ENCODE assay signal across 9 mouse cellular contexts in the genomic region with DNA sequence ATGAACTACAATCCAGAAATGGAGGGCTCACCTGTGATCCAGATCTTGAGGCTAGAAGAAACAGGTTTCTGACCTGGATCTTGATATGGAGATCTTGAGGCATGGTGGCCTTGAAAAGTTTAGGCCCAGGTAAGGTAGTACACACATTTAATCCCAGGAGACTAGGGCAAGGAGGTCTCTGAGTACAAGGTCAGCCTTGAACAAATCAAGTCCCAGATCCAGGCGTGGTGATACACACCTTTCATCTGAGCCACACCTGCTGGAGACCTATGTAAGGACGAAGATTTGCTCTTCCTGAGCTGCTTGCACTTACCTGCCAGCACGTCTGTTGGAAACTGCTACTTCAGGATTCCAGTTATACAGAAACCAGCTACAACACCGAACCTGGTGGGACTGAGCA. TPM values are rescaled to one million over a fixed set of nuclear protein-coding genes. Genes with fewer than 3 reads are reported as not detected.
DNase-seq lines count a peak whose midpoint lies in the region; ATAC-seq and TF ChIP-seq lines count a peak whose summit lies in the region.
"Had no signal": no experiment of that assay in that cellular context is flagged by ENCODE, and none has a peak within 500 bp of the region (broad histone marks: within the 10 kb centered on the region; RNA-seq: fewer than 3 reads in every experiment).

A gene (plus strand): TSS at position 301 of the 400 bp plus-strand sequence.

- ATAC-seq in heart, embryonic 14.5 days (ENCODE audit: insufficient number of reproducible peaks, insufficient read depth, low FRiP score, low read depth) = no peak
- ATAC-seq in stomach, embryonic 15.5 days (ENCODE audit: insufficient read depth, low FRiP score, low read depth) = no peak

- H3K36me3 ChIP-seq in heart, embryonic 14.5 days (ENCODE audit: control insufficient read depth, insufficient read depth, low read length) = no peaks in the 10 kb centered on the region
- H3K36me3 ChIP-seq in stomach, embryonic 15.5 days = no peaks in the 10 kb centered on the region

- H3K27ac ChIP-seq in bone marrow macrophage, adult 2 months (ENCODE audit: insufficient read depth, low read depth, low read length) = no peak within 1 kb of the TSS
- H3K27ac ChIP-seq in heart, embryonic 14.5 days (replicated peaks in 1 of 2; ENCODE audit: control insufficient read depth in 1 of 2, insufficient read depth in 1 of 2, low read depth in 2 of 2, low read length in 2 of 2) = no peak within 1 kb of the TSS
- no peak within 1 kb of the TSS for H3K27ac ChIP-seq in stomach, embryonic 15.5 days

- no peak within 1 kb of the TSS for H3K9ac ChIP-seq in heart, embryonic 14.5 days (ENCODE audit: low read length)
- H3K9ac ChIP-seq in stomach, embryonic 15.5 days = no peak within 1 kb of the TSS

- WGBS in heart, embryonic 14.5 days = 69% methylated on average over 4 of the region's 4 CpGs
- WGBS in stomach, embryonic 15.5 days = 80% methylated on average over 4 of the region's 4 CpGs

- no peak within 1 kb of the TSS for H3K4me2 ChIP-seq in heart, embryonic 14.5 days (ENCODE audit: low read length)
- H3K4me2 ChIP-seq in stomach, embryonic 15.5 days = no peak within 1 kb of the TSS

- H3K9me3 ChIP-seq in heart, embryonic 14.5 days (ENCODE audit: control insufficient read depth, low read length) = no peaks in the 10 kb centered on the region
- no peaks in the 10 kb centered on the region for H3K9me3 ChIP-seq in stomach, embryonic 15.5 days

- no peak for TF ChIP-seq POLR2A in bone marrow macrophage, adult 2 months (IDR thresholded peaks at IDR 0.05; ENCODE audit: borderline replicate concordance, low read depth, low read length)

- TF ChIP-seq CTCF in bone marrow macrophage, adult 2 months (IDR thresholded peaks at IDR 0.05; ENCODE audit: low read depth, low read length) = no peak

- H3K4me1 ChIP-seq in bone marrow macrophage, adult 2 months (ENCODE audit: control insufficient read depth, insufficient read depth, low read length) = no peaks in the 10 kb centered on the region
- H3K4me1 ChIP-seq in heart, embryonic 14.5 days (ENCODE audit: control insufficient read depth in 2 of 2, insufficient read depth in 2 of 2, low read length in 2 of 2) = peaks cover 0 to 2% of the 10 kb centered on the region in 2 experiments; a peak in 2 of 4 replicates
- H3K4me1 ChIP-seq in stomach, embryonic 15.5 days = no peaks in the 10 kb centered on the region

- no peak for DNase-seq in layer of hippocampus, adult 18-20 months (ENCODE audit: low spot score in 2 of 2)
- no peak for DNase-seq in layer of hippocampus, adult 9-10 months (ENCODE audit: low spot score)
- no peak for DNase-seq in left cerebral cortex, postnatal 4 days
- no peak for DNase-seq in kidney, adult 11 months
- DNase-seq in kidney, postnatal 25 days = no peak

- no peaks in the 10 kb centered on the region for H3K27me3 ChIP-seq in heart, embryonic 14.5 days (ENCODE audit: control insufficient read depth, insufficient read depth, low read length)
- H3K27me3 ChIP-seq in stomach, embryonic 15.5 days (replicated peaks) = no peaks in the 10 kb centered on the region

- no peak within 1 kb of the TSS for H3K4me3 ChIP-seq in bone marrow macrophage, adult 2 months (ENCODE audit: insufficient read depth, low read length)
- no peak within 1 kb of the TSS for H3K4me3 ChIP-seq in heart, embryonic 14.5 days (ENCODE audit: control insufficient read depth in 1 of 2, insufficient read depth in 1 of 2, low read depth in 1 of 2, low read length in 2 of 2)
- no peak within 1 kb of the TSS for H3K4me3 ChIP-seq in stomach, embryonic 15.5 days (replicated peaks)
- H3K4me3 ChIP-seq: megakaryocyte, embryonic 14.5 days had no signal

- intact Hi-C loops in left cerebral cortex, postnatal 4 days (cut with DNase I) = loop anchor here (10.0 kb wide), 1 partner anchor 186 kb away; a partner anchor contains a TSS

RNA-seq across cellular contexts. Expression of the gene that starts here (rescaled TPM):
- 10 to 100 TPM; 27.6 to 28.0 TPM for total RNA-seq in layer of hippocampus, adult 18-20 months (2021)
- 8.5 and 13.2 TPM in 2 replicates for polyA plus RNA-seq in bone marrow macrophage, adult 2 months (2012; ENCODE audit: insufficient read depth, insufficient read length, missing spikeins)
- polyA plus RNA-seq in heart, embryonic 14.5 days (2014; fragmentation: Nextera tagmentation; extraction: Ambion mirVana) = 16.8 and 18.0 TPM in 2 replicates
- 10 to 100 TPM; 34.1 to 34.5 TPM for total RNA-seq in left cerebral cortex, postnatal 4 days (2021)
- polyA plus RNA-seq in stomach, embryonic 15.5 days (2015; fragmentation: Nextera tagmentation; extraction: Ambion mirVana) = 16.8 and 18.0 TPM in 2 replicates
